Mouse (Mus musculus) heart, postnatal 0 days (tissue): ENCODE results near the gene Olfr646. TPM values are rescaled to one million over a fixed set of nuclear protein-coding genes. Genes with fewer than 3 reads are reported as not detected.

Experiments
- ATAC-seq: fragments of 200-750 bp; cut with Nextera tagmentation; 2 replicates; pipeline ENCODE4 v1.8.0; 2017; ENCODE audit warnings: low read depth, moderate number of reproducible peaks, moderate library complexity; ENCODE audit not compliant: insufficient read depth
- DNase-seq: peaks from one replicate; pipeline ENCODE4 v3.0.0-alpha.2; 2016; ENCODE audit warnings: low spot score
- H3K27ac ChIP-seq: fragments of 300-500 bp; sonication (generic); 2 replicates; pipeline ENCODE4 v1.5.1; 2014; ENCODE audit warnings: low read depth, mild to moderate bottlenecking
- H3K27me3 ChIP-seq: fragments of 300-500 bp; sonication (generic); 2 replicates; pipeline ENCODE4 v1.6.1; 2014; ENCODE audit warnings: low read length, mixed read lengths; ENCODE audit not compliant: control insufficient read depth, insufficient read depth
- H3K36me3 ChIP-seq: fragments of 300-500 bp; sonication (generic); replicated peaks from 2 replicates; pipeline ENCODE4 v1.6.1; 2014; ENCODE audit warnings: low read length, mixed read lengths; ENCODE audit not compliant: control insufficient read depth, insufficient read depth
- H3K4me1 ChIP-seq: fragments of 300-500 bp; sonication (generic); 2 replicates; pipeline ENCODE4 v1.6.1; 2014; ENCODE audit warnings: antibody characterized with exemption; ENCODE audit not compliant: control insufficient read depth, insufficient read depth
- H3K4me2 ChIP-seq: fragments of 300-500 bp; sonication (generic); 2 replicates; pipeline ENCODE4 v1.6.1; 2014; ENCODE audit warnings: low read depth, mild to moderate bottlenecking, low read length, moderate library complexity
- H3K4me3 ChIP-seq: fragments of 300-500 bp; sonication (generic); 2 replicates; pipeline ENCODE4 v1.5.1; 2014; ENCODE audit warnings: low read depth, low read length
- H3K9ac ChIP-seq: fragments of 300-500 bp; sonication (generic); replicated peaks from 2 replicates; pipeline ENCODE4 v1.6.1; 2014; ENCODE audit warnings: low read depth, low read length, mixed read lengths
- H3K9me3 ChIP-seq: fragments of 300-500 bp; sonication (generic); replicated peaks from 2 replicates; pipeline ENCODE4 v1.6.1; 2016; ENCODE audit warnings: low read length; ENCODE audit not compliant: control insufficient read depth
- CTCF ChIP-seq: IDR thresholded peaks from 2 replicates; pipeline ENCODE4 v1.5.1; 2016; ENCODE audit warnings: antibody characterized with exemption, control low read depth, low read depth
- EP300 ChIP-seq: IDR thresholded peaks from 2 replicates; pipeline ENCODE4 v1.6.1; 2016; ENCODE audit warnings: antibody characterized with exemption, low read depth
- WGBS: fragments of 180-500 bp; shearing (Covaris S2); extraction: QIAGEN DNeasy Blood & Tissue Kit; methylation state at CpG from one replicate; pipeline ENCODE4 v1.1.7; 2014; 5-methylcytosine and 5-hydroxymethylcytosine counted together
- polyA plus RNA-seq: library from polyadenylated mRNA; unstranded; fragments of >200 nt; fragmentation: Nextera tagmentation; extraction: Ambion mirVana; gene quantifications from 2 replicates; pipeline ENCODE4 v1.2.1, GENCODE M21; 2015
- total RNA-seq: library from RNA; depleted of rRNA; stranded (reverse); fragments of >200 nt; gene quantifications from 2 replicates; pipeline ENCODE4 v1.2.3, GENCODE M21; 2014; ENCODE audit warnings: low replicate concordance; rRNA removed

Olfr646 gene
- total RNA-seq (not detected in 2 replicates), polyA plus RNA-seq (not detected in 2 replicates)

DNA sequence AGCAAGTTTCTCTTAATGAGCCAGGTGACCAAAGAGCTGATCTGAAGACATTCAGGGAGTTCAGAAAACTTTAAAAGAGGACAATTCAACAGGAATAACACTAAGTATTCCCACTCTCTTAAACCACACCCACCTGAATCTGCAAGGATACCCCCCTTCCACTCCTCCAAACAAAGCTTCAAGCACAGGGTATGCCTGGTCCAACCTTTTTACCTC is at the start of gene Olfr646:
TSS of gene Olfr646 (plus strand) at position 117 of the 216 bp plus-strand sequence.
- no peak within 1 kb of the TSS for H3K27ac ChIP-seq
- TF ChIP-seq CTCF (no peak), EP300 (no peak)
- H3K9me3 ChIP-seq: no peaks in the 10 kb centered on the region
- ATAC-seq (no peak), DNase-seq (no peak)
- H3K27me3 ChIP-seq: no peaks in the 10 kb centered on the region
- H3K36me3 ChIP-seq: no peaks in the 10 kb centered on the region
- no peak within 1 kb of the TSS for H3K9ac ChIP-seq
- no peak within 1 kb of the TSS for H3K4me3 ChIP-seq
- H3K4me2 ChIP-seq: no peak within 1 kb of the TSS
- H3K4me1 ChIP-seq: no peaks in the 10 kb centered on the region

DNA sequence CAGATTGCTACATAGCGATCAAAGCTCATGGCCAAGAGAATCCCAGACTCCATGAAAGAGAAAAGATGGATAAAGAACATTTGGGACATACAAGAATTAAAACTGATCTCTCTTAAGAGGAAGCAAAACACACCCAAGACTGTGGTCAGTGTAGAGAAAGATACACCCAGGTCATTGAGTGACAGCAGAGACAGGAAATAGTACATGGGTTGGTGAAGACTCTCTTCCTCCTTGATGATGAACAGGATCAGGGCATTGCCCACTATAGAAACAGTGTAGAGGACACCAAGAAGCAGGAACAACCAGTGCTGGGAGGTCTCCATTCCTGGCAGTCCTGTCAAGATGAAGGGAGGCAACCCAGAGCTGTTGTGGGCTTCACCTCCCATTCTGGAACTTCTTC is 45.5 kb upstream of the Olfr646 start:
- TF ChIP-seq CTCF (no peak), EP300 (no peak)
- no peaks in the 10 kb centered on the region for H3K9me3 ChIP-seq
- no peak overlapping the region for H3K4me3 ChIP-seq
- no peaks in the 10 kb centered on the region for H3K36me3 ChIP-seq
- H3K9ac ChIP-seq: no peak overlapping the region
- H3K4me1 ChIP-seq: no peaks in the 10 kb centered on the region
- 77% methylated on average over 1 of the region's 1 CpGs for WGBS
- no peak for DNase-seq
- H3K27me3 ChIP-seq: no peaks in the 10 kb centered on the region
- no peak for ATAC-seq
- no peak overlapping the region for H3K27ac ChIP-seq
- no peak overlapping the region for H3K4me2 ChIP-seq

DNA sequence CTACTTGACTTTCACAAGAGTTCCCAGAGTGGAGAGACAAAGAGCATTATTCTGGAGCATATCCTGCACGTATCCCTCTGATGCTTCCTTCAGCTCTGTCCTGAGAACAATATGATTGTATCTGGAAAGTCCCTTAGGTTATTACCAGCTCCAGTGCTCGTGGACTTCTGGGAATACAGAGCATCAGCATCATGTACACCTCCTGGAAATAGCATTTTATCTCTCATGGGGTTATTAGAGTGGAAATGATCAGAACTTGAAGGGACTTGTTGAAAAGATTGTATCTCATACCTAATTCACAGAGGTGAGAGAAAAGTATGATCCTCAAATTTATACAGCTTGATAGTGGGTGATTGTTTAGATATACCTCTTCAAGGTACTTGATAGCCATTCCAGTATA is 43.3 kb upstream of the Olfr646 start, which contains the start of gene 4930516K23Rik:
TSS of gene 4930516K23Rik (minus strand) at position 101 of the 400 bp plus-strand sequence.
- H3K9ac ChIP-seq: no peak within 1 kb of the TSS
- no peak within 1 kb of the TSS for H3K4me2 ChIP-seq
- H3K36me3 ChIP-seq: no peaks in the 10 kb centered on the region
- 36% methylated on average over 2 of the region's 2 CpGs for whole genome bisulfite sequencing
- H3K27ac ChIP-seq: no peak within 1 kb of the TSS
- DNase-seq: no peak
- no peaks in the 10 kb centered on the region for H3K4me1 ChIP-seq
- H3K4me3 ChIP-seq: no peak within 1 kb of the TSS
- no peaks in the 10 kb centered on the region for H3K27me3 ChIP-seq
- no peak for ATAC-seq
- TF ChIP-seq CTCF (no peak), EP300 (no peak)
- H3K9me3 ChIP-seq: no peaks in the 10 kb centered on the region

DNA sequence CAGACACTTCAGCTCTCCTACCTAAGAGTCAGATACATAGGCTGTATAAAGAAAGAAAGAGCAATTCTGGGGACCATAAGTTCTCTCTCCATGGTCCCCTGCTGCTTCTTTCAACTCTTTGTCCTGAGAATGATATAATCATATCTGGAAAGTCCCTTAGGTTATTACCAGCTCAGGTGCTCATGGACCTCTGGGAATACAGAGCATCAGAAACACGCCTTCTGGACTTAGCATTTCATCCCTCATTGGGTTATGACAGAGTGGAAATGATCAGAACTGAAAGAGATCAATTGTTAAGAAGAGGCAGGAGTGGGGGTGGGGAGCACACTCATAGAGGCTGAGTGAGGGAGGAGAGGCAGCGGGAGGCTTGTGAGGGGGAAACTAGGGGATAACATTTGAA is 32.9 kb upstream of the Olfr646 start, which contains the start of gene Olfr644:
TSS of gene Olfr644 (minus strand) at position 101 of the 400 bp plus-strand sequence.
- Histone ChIP-seq H3K9ac (no peak within 1 kb of the TSS), H3K36me3 (no peaks in the 10 kb centered on the region), H3K4me1 (no peaks in the 10 kb centered on the region), H3K4me3 (no peak within 1 kb of the TSS), H3K27me3 (no peaks in the 10 kb centered on the region), H3K9me3 (no peaks in the 10 kb centered on the region), H3K27ac (no peak within 1 kb of the TSS), H3K4me2 (no peak within 1 kb of the TSS)
- no peak for DNase-seq
- 55% methylated on average over 2 of the region's 2 CpGs for WGBS
- no peak for TF ChIP-seq EP300
- no peak for TF ChIP-seq CTCF
- no peak for ATAC-seq

DNA sequence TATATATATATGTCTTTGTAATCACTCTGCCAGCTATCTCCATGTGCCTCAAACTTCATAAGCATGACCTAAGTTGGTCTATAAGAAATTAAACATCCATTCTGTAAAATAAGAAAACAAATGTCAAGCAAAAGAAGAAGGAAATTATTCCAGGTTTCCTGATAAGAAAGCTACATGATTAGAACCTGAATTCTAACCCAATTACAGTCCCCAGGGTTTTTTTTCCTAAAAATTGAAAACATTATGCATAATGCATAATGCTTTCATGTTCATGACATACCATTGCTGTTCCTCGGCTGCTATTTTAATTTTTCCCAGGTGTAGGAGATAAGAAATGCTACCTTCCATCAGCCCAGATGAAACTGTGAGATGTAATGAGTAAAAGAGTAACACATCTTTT is 19.3 kb upstream of the Olfr646 start, which contains the start of gene Olfr645:
TSS of gene Olfr645 (minus strand) at position 101 of the 400 bp plus-strand sequence.
- TF ChIP-seq EP300: no peak
- no peak for TF ChIP-seq CTCF
- H3K27me3 ChIP-seq: no peaks in the 10 kb centered on the region
- 58% methylated on average over 1 of the region's 1 CpGs for WGBS

DNA sequence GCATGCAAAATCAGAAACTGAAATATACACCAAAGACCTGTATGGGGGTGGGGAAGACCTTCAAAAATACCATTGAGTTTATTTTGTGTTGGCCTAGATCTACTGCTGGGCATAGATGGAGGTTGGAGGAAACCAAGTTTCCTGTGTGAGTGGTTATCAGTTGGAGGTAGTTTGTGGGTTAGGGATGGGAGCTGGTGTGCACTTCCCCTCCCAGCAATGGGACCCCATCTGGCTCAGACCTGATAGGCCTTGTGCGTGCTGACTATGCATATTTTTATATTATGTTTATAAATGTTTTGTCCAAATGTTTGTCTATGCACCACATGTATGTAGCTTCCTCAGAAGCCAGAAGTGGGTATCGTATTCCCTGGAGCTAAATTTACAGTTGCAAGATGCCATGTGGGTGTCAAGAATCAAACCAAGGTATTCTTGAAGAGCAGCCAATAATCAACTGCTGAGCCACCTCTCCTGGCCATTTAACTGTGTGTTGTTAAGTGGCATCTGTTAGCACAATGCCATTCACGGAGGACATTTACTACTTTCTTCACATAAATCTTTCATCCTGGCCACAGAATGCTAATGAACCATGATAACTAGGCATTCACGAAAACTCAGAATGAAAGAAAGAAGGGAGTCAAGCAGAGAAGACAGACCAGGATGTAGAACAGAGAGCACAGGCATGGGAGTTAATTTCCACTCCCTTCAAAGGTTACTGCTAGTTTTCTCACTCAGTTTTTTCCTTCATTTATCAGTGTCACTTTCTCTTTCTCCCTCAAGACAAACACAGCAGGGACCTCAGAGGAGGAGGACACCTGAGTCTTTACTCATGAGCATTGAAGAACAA is 538 bp upstream of the Olfr646 start:
- no peak overlapping the region for H3K4me2 ChIP-seq
- H3K4me1 ChIP-seq: no peaks in the 10 kb centered on the region
- no peak overlapping the region for H3K9ac ChIP-seq
- WGBS: 56% methylated on average over 4 of the region's 4 CpGs
- H3K36me3 ChIP-seq: no peaks in the 10 kb centered on the region
- no peaks in the 10 kb centered on the region for H3K27me3 ChIP-seq
- no peak overlapping the region for H3K4me3 ChIP-seq
- no peak overlapping the region for H3K27ac ChIP-seq
- ATAC-seq: no peak
- no peaks in the 10 kb centered on the region for H3K9me3 ChIP-seq
- no peak for DNase-seq
- TF ChIP-seq CTCF (no peak), EP300 (no peak)

More for the DNA sequence above, 19.3 kb upstream of the Olfr646 start, which contains the start of gene Olfr645:
- no peak within 1 kb of the TSS for H3K27ac ChIP-seq
- no peak within 1 kb of the TSS for H3K4me2 ChIP-seq
- ATAC-seq: no peak
- no peak within 1 kb of the TSS for H3K4me3 ChIP-seq
- no peak for DNase-seq
- H3K9ac ChIP-seq: no peak within 1 kb of the TSS
- no peaks in the 10 kb centered on the region for H3K9me3 ChIP-seq
- H3K36me3 ChIP-seq: no peaks in the 10 kb centered on the region
- no peaks in the 10 kb centered on the region for H3K4me1 ChIP-seq
